Mouse (Mus musculus): ENCODE data around the gene Mdh1. TPM values are rescaled to one million over a fixed set of nuclear protein-coding genes. Genes with fewer than 3 reads are reported as not detected.

Gene Mdh1
- polyA plus RNA-seq, 1 experiment from 2014 or later, result 427 TPM

DNA sequence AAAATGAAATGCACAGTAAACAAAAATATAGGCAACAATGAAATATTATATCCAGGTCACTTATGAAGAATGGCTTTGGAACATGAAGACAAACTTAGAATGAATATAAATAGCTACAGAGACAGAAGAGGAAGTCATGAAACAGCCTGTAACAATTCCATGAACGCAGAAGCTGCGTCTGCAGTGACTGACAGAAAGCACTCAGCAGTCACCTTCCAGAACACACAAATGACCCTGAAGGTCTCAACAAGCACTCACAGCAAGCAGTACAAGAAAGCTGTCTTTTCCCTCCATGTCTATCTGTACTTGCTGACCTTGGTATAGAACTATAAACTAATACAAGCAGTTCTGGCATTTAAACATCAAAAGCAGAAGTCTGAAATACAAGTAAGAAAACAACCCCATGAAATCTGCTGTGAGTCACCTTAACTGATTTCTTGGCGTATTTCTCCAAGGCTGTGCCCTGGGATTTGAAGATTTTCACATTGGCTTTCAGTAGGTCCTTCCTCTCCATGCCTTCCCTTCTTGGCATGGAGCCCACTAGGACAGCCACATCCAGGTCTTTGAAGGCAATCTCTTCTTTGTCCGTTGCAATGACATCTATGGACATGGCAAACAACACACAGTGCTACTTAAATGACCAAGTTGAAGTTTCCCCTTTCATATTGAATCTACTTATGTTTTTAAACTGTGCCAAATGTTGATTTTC is 8.4 kb downstream of the Mdh1 start:
- WGBS, result 91% methylated on average over 4 of the region's 4 CpGs
- no peaks in the 10 kb centered on the region for H3K27me3 ChIP-seq (ENCODE audit: low read depth, poor library complexity, severe bottlenecking)
- H3K4me1 ChIP-seq, result no peaks in the 10 kb centered on the region
- H3K9me3 ChIP-seq (replicated peaks), result no peaks in the 10 kb centered on the region
- no peak overlapping the region for H3K27ac ChIP-seq (replicated peaks)
- no peak overlapping the region for H3K4me3 ChIP-seq
- H3K36me3 ChIP-seq, result peaks cover 80% of the 10 kb centered on the region
- no peak for DNase-seq (ENCODE audit: low spot score)

DNA sequence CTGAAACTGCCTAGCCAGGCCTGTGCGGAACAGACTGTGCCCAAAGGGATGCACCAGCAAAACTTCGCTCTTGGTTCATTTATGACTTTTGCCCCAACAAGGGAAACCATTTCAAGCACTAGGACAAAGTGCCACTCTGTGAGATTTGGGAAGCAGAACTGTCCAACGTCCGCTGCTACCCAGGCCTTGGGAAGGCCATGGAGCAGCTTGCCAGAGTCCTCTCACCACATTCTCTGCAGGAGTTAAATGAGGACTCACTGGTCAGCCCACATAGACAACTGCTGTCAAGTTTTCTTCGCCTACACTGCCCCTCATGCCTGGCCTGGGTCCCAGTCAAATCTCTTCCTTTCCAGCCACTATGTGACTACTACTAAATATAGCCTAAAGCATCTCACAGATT is 10.8 kb downstream of the Mdh1 start:
- no peak for DNase-seq (ENCODE audit: low spot score)
- WGBS, result 90% methylated on average over 5 of the region's 5 CpGs
- Histone ChIP-seq H3K27me3 (ENCODE audit: low read depth, poor library complexity, severe bottlenecking) (no peaks in the 10 kb centered on the region), H3K4me1 (no peaks in the 10 kb centered on the region), H3K36me3 (peaks cover 90% of the 10 kb centered on the region), H3K4me3 (no peak overlapping the region), H3K9me3 (replicated peaks) (no peaks in the 10 kb centered on the region), H3K27ac (replicated peaks) (no peak overlapping the region)

DNA sequence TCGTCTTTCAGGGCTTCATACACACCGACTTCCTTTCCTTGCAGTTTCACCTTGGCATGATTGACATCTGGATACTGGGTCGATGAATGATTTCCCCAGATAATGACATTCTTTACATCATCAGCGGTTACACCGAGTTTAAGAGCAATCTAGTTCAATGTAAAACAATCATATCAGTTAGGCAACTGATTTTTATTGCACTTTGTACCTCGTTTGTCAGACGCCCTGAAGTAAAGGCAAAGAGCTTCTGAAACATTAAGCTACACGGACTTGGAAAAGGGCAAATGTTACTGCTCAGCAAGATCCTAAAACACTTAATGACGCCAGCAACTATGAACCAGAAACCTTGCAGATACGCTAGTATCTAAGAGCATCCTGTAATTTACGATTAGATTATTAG is 12.4 kb downstream of the Mdh1 start:
- WGBS, result 94% methylated on average over 11 of the region's 11 CpGs
- H3K36me3 ChIP-seq, result peaks cover 74% of the 10 kb centered on the region

DNA sequence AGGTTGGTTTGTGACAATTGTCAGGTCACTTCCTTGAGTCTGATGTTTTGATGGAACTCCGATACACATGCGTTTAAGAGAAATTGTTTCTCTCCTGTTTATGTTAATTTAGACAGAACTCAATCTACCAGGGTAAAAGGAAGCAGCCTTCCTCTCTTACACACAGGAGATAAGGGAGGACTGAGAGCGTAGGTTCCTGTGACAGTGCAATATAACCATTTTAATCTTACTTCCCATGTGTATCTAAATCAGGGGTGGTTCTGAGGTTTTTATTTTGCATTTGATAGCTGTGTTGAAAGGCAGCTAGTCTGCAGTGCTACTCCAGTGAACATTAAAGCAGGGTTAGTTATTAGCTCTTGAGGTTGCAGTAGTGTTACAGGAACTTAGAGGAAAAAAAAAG is 20.1 kb downstream of the Mdh1 start:
- no peaks in the 10 kb centered on the region for H3K4me1 ChIP-seq
- H3K27ac ChIP-seq (replicated peaks), result no peak overlapping the region
- H3K36me3 ChIP-seq, result peaks cover 5% of the 10 kb centered on the region
- H3K27me3 ChIP-seq (ENCODE audit: low read depth, poor library complexity, severe bottlenecking), result no peaks in the 10 kb centered on the region
- WGBS, result 92% methylated on average over 3 of the region's 3 CpGs
- H3K4me3 ChIP-seq, result no peak overlapping the region
- H3K9me3 ChIP-seq (replicated peaks), result no peaks in the 10 kb centered on the region
- no peak for DNase-seq (ENCODE audit: low spot score)

More for the DNA sequence above, 12.4 kb downstream of the Mdh1 start:
- DNase-seq (ENCODE audit: low spot score), result no peak
- H3K4me3 ChIP-seq, result no peak overlapping the region
- no peaks in the 10 kb centered on the region for H3K4me1 ChIP-seq
- no peak overlapping the region for H3K27ac ChIP-seq (replicated peaks)
- H3K27me3 ChIP-seq (ENCODE audit: low read depth, poor library complexity, severe bottlenecking), result no peaks in the 10 kb centered on the region
- H3K9me3 ChIP-seq (replicated peaks), result no peaks in the 10 kb centered on the region

DNA sequence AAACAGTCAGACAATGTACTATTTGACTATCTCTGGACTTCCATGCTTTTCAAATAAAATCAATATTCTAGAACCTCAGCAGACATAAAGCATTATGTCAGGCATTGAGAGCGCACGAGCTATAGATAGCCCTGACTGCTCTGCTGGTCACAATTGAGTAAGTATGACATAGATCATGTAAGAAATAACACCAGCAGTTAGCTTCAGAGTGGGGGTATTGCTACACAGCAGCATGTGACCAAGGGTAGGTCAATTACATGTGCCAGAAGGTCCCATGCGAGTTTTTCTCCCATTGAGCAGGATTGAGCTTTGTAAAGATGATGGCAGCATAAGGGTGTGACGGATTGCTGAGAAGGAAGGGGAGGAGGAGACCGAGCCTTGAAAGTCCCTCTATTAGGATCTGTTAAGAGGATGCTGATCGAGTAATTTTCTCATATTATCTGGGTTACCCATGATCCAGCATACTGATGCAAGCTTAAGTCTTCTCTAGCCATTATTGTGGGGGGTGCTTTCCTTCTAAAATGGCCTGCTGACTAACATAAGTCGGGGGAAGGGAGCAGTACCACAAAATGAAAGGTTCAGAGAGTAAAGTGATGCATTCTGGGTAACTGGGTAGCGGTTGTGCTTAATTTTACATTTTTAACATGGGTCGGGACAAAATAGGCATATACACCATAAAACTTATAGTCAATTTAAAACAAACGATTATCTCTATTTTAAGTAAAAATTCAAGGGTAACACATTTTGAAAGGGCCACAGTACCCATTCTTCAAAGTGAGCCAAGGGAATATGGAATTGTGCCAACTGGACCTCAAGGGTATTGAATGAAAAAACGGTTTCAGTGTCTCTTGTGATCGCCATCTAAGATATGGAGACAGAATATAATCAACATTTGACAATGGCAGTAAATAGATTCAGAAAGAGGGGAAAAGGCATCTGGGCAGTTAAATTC is 21.7 kb downstream of the Mdh1 start:
- 93% methylated on average over 12 of the region's 12 CpGs for WGBS
- Histone ChIP-seq H3K4me3 (no peak overlapping the region), H3K27ac (replicated peaks) (no peak overlapping the region), H3K9me3 (replicated peaks) (no peaks in the 10 kb centered on the region), H3K4me1 (no peaks in the 10 kb centered on the region), H3K27me3 (ENCODE audit: low read depth, poor library complexity, severe bottlenecking) (no peaks in the 10 kb centered on the region), H3K36me3 (no peaks in the 10 kb centered on the region)
- no peak for DNase-seq (ENCODE audit: low spot score)

DNA sequence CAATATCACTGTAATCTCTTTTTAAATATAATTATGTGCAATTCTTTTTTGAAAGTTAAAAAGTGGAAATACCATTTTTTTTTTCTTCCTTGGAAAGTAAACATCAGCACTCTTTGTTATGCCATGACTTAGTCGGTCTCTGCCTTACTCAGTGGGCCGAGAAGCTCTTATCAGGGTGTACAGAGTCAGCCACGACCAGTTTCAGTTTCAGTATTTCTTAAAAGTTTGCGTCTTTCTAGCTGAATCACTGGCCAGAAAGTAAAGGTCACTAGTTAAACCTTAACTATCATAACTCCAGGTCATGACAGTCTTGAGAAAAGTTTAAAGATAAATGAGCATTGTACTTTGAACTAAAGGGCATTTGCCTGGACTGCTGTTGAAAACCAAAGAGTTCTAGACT is 22.4 kb downstream of the Mdh1 start:
- Histone ChIP-seq H3K27me3 (ENCODE audit: low read depth, poor library complexity, severe bottlenecking) (no peaks in the 10 kb centered on the region), H3K4me3 (no peak overlapping the region), H3K4me1 (no peaks in the 10 kb centered on the region), H3K36me3 (no peaks in the 10 kb centered on the region), H3K27ac (replicated peaks) (no peak overlapping the region), H3K9me3 (replicated peaks) (no peaks in the 10 kb centered on the region)
- DNase-seq (ENCODE audit: low spot score), result no peak
- WGBS, result 91% methylated on average over 4 of the region's 4 CpGs

DNA sequence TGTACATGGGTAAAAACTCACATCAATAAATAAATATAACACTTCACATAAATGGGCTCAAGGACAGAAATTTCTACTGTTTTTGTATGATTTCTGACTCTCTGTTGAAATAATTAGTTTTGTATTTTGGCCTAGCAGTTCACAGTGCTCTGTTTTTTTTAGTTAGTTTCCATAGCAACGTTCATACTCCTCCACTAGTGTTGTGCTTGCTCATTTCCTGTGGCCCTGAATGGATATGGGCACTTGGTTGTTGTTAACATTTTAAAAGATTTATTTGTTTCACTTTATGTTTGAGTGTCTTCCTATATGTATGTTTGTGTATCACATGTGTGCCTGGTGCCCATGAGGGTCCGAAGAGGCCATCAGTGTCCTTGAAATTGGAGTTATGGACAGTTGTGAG is 23.1 kb downstream of the Mdh1 start:
- DNase-seq (ENCODE audit: low spot score), result no peak
- Histone ChIP-seq H3K27me3 (ENCODE audit: low read depth, poor library complexity, severe bottlenecking) (no peaks in the 10 kb centered on the region), H3K36me3 (no peaks in the 10 kb centered on the region), H3K4me3 (no peak overlapping the region), H3K9me3 (replicated peaks) (no peaks in the 10 kb centered on the region), H3K27ac (replicated peaks) (no peak overlapping the region), H3K4me1 (no peaks in the 10 kb centered on the region)
- 84% methylated on average over 2 of the region's 2 CpGs for WGBS

DNA sequence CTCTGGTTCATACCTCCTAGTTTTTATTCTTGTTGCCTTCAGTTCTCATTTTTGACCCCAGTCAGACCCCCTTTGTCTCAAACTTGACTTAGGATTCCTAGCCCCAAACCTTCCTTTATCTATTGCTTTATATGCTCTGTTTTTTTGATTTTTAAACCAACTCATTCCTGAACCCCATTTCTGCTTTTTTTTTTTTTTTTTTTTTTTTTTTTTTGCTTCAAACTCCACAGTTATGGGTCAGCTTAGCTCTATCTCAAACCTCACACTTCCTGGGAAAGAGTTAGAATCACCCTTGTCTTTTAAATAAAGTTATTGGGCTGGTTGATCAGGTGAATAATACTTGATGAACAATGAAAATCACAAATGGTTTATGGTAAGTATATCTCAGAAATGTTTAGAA is 24.6 kb downstream of the Mdh1 start:
- no peak overlapping the region for H3K27ac ChIP-seq (replicated peaks)
- DNase-seq (ENCODE audit: low spot score), result no peak
- no peaks in the 10 kb centered on the region for H3K36me3 ChIP-seq
- no peak overlapping the region for H3K4me3 ChIP-seq
- no peaks in the 10 kb centered on the region for H3K27me3 ChIP-seq (ENCODE audit: low read depth, poor library complexity, severe bottlenecking)
- H3K4me1 ChIP-seq, result no peaks in the 10 kb centered on the region
- H3K9me3 ChIP-seq (replicated peaks), result no peaks in the 10 kb centered on the region

DNA sequence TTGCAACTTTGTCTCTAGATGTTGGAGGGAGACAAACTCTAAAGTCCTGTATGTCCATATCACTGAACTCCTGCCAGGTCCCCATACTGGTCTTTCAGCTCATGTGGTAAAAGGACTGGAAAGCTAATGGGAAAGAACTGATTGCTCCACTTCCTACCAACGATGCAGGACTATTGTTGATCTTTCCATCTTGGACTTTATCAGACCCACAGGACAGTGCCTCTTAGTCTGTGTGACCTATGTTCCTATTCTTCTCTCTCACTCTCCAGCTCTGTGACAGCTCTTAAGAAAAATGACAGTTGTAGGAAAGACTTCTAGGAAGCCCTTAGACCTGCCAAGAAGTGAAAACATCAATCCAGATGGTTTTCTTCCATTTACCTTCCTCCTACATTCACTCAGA is 25.5 kb downstream of the Mdh1 start:
- DNase-seq (ENCODE audit: low spot score), result no peak
- H3K27ac ChIP-seq (replicated peaks), result no peak overlapping the region
- 85% methylated on average over 1 of the region's 1 CpGs for WGBS
- no peaks in the 10 kb centered on the region for H3K4me1 ChIP-seq
- no peaks in the 10 kb centered on the region for H3K36me3 ChIP-seq
- no peak overlapping the region for H3K4me3 ChIP-seq
- H3K9me3 ChIP-seq (replicated peaks), result no peaks in the 10 kb centered on the region
- no peaks in the 10 kb centered on the region for H3K27me3 ChIP-seq (ENCODE audit: low read depth, poor library complexity, severe bottlenecking)

DNA sequence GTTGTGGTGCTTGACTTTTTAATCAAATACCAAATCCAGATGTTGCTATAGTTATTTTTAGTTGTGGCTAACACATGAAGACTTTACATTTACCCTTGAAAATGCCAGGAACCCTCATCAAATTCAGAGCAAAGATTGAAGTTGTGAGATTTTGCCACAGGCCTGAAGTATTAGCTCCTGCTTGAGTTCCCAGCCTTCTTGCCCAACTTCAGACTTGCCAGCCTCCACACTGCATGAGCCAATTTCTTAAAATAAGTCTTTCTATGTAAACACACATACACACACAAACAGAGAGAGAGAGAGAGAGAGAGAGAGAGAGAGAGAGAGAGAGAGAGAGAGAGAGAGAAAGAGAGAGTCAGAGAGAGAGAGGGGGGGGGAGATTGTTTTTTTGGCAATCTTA is 26.2 kb downstream of the Mdh1 start:
- Histone ChIP-seq H3K9me3 (replicated peaks) (no peaks in the 10 kb centered on the region), H3K27me3 (ENCODE audit: low read depth, poor library complexity, severe bottlenecking) (no peaks in the 10 kb centered on the region), H3K36me3 (no peaks in the 10 kb centered on the region), H3K4me1 (no peaks in the 10 kb centered on the region), H3K4me3 (no peak overlapping the region), H3K27ac (replicated peaks) (no peak overlapping the region)
- no peak for DNase-seq (ENCODE audit: low spot score)

DNA sequence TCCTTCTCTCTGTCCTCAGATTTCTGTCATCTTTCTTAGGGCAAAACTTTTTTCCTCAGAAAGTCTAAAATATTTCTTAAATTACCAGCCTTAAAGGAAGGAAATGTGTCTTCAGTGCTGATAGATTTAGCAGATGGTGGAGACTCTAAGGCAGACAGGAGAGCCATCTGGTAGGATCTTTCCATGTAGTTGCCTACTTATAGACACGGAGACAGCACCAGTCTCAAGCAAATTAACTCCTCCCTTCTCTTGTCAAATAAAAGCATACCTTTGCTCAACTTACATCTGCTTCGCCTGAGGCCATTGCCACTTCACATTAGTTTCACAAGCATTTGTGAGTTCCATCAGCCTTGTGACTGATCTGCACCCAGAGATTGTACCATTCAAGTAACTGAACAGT is 27.1 kb downstream of the Mdh1 start:
- no peaks in the 10 kb centered on the region for H3K36me3 ChIP-seq
- no peaks in the 10 kb centered on the region for H3K27me3 ChIP-seq (ENCODE audit: low read depth, poor library complexity, severe bottlenecking)
- H3K4me3 ChIP-seq, result no peak overlapping the region
- H3K27ac ChIP-seq (replicated peaks), result no peak overlapping the region
- no peak for DNase-seq (ENCODE audit: low spot score)
- H3K4me1 ChIP-seq, result no peaks in the 10 kb centered on the region
- 79% methylated on average over 2 of the region's 2 CpGs for WGBS
- no peaks in the 10 kb centered on the region for H3K9me3 ChIP-seq (replicated peaks)

DNA sequence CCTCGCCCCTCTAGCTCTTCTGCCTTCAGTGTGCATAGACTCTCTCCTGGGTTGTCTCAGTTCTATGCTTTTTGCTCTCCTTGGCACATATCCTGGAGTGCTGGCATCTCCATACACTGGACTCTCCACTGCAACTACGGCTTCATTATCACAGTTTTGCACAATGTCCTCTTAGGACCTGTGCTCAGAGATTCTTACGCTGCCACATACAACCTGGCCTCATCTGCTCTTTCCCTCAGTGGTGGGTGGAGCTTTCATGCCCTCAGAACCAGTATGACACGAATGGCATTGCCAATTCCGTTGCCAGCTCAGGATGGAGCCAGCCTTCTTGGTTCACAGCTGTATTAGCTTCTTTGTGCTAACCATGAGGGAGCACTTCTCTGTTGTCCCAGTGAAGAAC is 29.4 kb downstream of the Mdh1 start:
- no peak for DNase-seq (ENCODE audit: low spot score)
- H3K27me3 ChIP-seq (ENCODE audit: low read depth, poor library complexity, severe bottlenecking), result no peaks in the 10 kb centered on the region
- no peaks in the 10 kb centered on the region for H3K4me1 ChIP-seq
- H3K9me3 ChIP-seq (replicated peaks), result no peaks in the 10 kb centered on the region
- WGBS, result 85% methylated on average over 5 of the region's 5 CpGs
- no peak overlapping the region for H3K27ac ChIP-seq (replicated peaks)
- H3K4me3 ChIP-seq, result no peak overlapping the region
- H3K36me3 ChIP-seq, result no peaks in the 10 kb centered on the region

DNA sequence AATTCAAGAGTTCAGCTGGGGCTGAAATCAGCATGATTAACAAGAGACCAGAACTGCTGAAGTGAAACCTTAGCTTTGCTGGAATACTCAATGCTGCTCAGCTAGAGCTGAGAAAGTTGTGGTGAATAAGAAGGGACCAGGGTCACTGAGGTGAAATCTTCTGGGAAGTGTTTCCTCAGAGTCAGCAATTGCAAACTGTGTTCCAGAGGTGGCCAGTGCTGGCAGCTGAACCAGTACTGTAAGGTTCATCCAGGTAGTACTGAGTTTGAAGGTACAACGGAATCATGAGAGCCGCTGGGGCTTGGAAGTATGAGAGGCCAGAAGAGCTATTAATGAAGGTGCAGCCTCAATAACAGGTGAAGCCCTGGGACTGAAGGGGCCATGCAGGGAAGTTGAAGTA is 31.5 kb downstream of the Mdh1 start:
- H3K27ac ChIP-seq (replicated peaks), result no peak overlapping the region
- H3K4me1 ChIP-seq, result no peaks in the 10 kb centered on the region
- no peak overlapping the region for H3K4me3 ChIP-seq
- H3K27me3 ChIP-seq (ENCODE audit: low read depth, poor library complexity, severe bottlenecking), result no peaks in the 10 kb centered on the region
- 96% methylated on average over 2 of the region's 2 CpGs for WGBS
- no peak for DNase-seq (ENCODE audit: low spot score)
- no peaks in the 10 kb centered on the region for H3K36me3 ChIP-seq
- H3K9me3 ChIP-seq (replicated peaks), result no peaks in the 10 kb centered on the region

All from midbrain, embryonic 10.5 days (tissue).